Mouse (Mus musculus) forebrain, embryonic 13.5 days (tissue): ENCODE results near the gene Asb6. TPM values are rescaled to one million over a fixed set of nuclear protein-coding genes. Genes with fewer than 3 reads are reported as not detected.
A peak's percentile ranks its signal among the peaks of the same experiment; 100 is the strongest.

Experiments
- ATAC-seq: fragments of 200-750 bp; cut with Nextera tagmentation; 2 replicates; pipeline ENCODE4 v1.8.0; 2017
- H3K27ac ChIP-seq: fragments of 300-500 bp; sonication (generic); 2 replicates; pipeline ENCODE4 v1.5.1; 2015; ENCODE audit warnings: inconsistent platforms, mild to moderate bottlenecking, moderate library complexity
- H3K27me3 ChIP-seq: fragments of 300-500 bp; sonication (generic); 2 replicates; pipeline ENCODE4 v1.6.1; 2015; ENCODE audit warnings: mild to moderate bottlenecking, inconsistent platforms
- H3K36me3 ChIP-seq: fragments of 300-500 bp; sonication (generic); 2 replicates; pipeline ENCODE4 v1.6.1; 2015; ENCODE audit warnings: mild to moderate bottlenecking, inconsistent platforms; ENCODE audit not compliant: poor library complexity, severe bottlenecking
- H3K4me1 ChIP-seq: fragments of 300-500 bp; sonication (generic); 2 replicates; pipeline ENCODE4 v1.6.1; 2015; ENCODE audit warnings: inconsistent platforms
- H3K4me2 ChIP-seq: fragments of 300-500 bp; sonication (generic); 2 replicates; pipeline ENCODE4 v1.6.1; 2015; ENCODE audit warnings: inconsistent platforms, mild to moderate bottlenecking, moderate library complexity
- H3K4me3 ChIP-seq: fragments of 300-500 bp; sonication (generic); 2 replicates; pipeline ENCODE4 v1.5.1; 2015; ENCODE audit warnings: mild to moderate bottlenecking, inconsistent platforms
- H3K9ac ChIP-seq: fragments of 300-500 bp; sonication (generic); 2 replicates; pipeline ENCODE4 v1.6.1; 2015; ENCODE audit warnings: mild to moderate bottlenecking, inconsistent platforms
- H3K9me3 ChIP-seq: fragments of 300-500 bp; sonication (generic); replicated peaks from 2 replicates; pipeline ENCODE4 v1.6.1; 2016; ENCODE audit warnings: inconsistent platforms
- WGBS: fragments of 180-500 bp; shearing (Covaris S2); methylation state at CpG from one replicate; pipeline ENCODE4 v1.1.7; 2015; 5-methylcytosine and 5-hydroxymethylcytosine counted together
- polyA plus RNA-seq: library from polyadenylated mRNA; unstranded; fragments of >200 nt; fragmentation: Nextera tagmentation; extraction: Ambion mirVana; gene quantifications from 2 replicates; pipeline ENCODE4 v1.2.1, GENCODE M21; 2015

Asb6 gene
- polyA plus RNA-seq, 1 experiment from 2014 or later = 39.4 TPM

DNA sequence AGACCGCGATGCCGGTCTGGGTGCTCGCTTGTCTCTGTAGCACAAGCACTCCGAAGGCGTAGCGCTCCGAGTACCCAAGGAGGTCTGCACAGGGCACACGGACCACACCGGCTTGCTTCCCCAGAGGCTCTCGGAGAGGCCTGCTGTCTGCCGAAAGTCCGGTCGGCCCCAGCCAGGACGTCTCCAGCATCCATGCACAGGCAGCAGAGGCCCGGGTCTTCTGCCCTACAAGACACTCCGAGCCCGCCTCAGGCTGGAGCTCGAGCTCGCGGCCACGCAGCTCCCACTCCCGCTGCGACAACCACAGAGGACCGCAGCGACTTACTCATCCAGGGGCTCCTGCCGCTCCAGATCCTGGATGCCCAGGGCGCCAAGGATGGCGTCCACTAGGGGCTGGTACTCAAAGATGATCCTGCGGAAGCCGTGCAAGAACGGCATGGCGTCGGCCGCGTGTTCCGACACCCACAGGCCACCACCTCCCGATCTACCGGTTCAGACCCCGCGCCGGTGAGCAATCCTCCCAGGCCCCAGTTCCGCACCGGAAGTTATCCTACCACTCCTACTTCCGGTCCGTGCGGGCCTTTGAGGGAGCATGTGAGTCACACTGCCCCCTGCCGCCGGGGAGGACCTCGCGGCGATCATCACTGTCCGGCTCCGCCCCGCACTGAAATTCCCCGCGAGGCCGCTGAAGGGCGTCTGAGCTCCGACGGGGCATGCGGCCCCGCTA is 2.2 kb downstream of the Asb6 start:
- no peaks in the 10 kb centered on the region for H3K9me3 ChIP-seq
- peaks cover 37% of the 10 kb centered on the region for H3K36me3 ChIP-seq
- H3K9ac ChIP-seq = peak overlapping the region; percentile 88
- H3K27me3 ChIP-seq = no peaks in the 10 kb centered on the region
- peak overlapping the region; percentile 44; the same call in 1 of the 2 replicates for H3K27ac ChIP-seq
- peak; percentile 92 for ATAC-seq
- under 1% methylated on average over 63 of the region's 63 CpGs for WGBS
- peak overlapping the region; percentile 100 for H3K4me3 ChIP-seq
- peaks cover 24% of the 10 kb centered on the region for H3K4me1 ChIP-seq
- H3K4me2 ChIP-seq = peak overlapping the region; percentile 87

- Histone ChIP-seq H3K27me3 (no peaks in the 10 kb centered on the region), H3K4me3 (peak overlapping the region; percentile 100), H3K4me1 (peaks cover 29% of the 10 kb centered on the region), H3K4me2 (peak overlapping the region; percentile 87), H3K9ac (peak overlapping the region; percentile 88), H3K9me3 (no peaks in the 10 kb centered on the region), H3K36me3 (peaks cover 45% of the 10 kb centered on the region), H3K27ac (0 out of 2 replicates have a peak overlapping the region, but pooled peaks have one; percentile 44)
- WGBS = 38% methylated on average over 26 of the region's 26 CpGs
- ATAC-seq = no peak
Observed at GRCm38 (mm10) chr2:30826825-30827748, 3.0 kb downstream of the Asb6 start.

DNA sequence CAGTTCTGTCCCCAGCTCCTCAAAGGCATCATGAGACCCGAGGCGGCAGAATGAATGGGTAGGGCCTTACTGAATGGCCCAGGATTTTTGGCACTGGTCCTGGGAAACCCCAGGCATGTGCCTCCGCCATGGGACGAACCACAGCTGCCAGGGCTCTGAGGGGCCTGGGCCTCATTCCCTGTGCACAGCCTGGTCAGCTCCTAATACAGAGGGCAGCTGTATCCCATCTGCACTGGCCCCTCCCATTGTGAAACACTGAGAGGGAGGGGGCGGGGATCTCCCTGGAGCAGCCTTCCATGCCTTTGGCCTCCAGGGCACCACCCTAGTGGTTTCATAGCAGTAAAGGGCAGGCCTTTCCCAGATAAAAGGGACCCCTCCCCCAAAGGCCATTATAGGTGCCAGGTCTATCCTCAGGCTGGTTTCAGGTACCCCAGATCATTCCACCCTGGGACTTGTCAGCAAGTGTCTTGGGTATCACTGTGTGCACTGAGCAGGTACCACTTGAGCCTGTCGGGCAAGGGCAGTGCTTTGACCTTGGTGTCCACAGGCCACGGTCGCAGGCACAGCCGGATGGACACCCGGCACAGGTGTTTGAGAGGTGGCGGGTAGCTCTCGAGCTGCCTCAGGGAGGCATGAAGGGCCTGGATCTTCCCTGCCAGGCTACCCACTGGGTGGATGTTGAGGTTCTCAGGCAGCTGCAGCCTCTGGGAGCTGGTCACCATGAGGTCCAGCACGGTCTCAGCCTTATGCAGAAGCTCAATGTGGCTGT is 6.6 kb downstream of the Asb6 start:
- no peak for ATAC-seq
- Histone ChIP-seq H3K9me3 (0 out of 2 replicates have a peak, but pooled peaks cover 8% of the 10 kb centered on the region), H3K4me3 (no peak overlapping the region), H3K36me3 (peaks cover 79% of the 10 kb centered on the region), H3K4me2 (no peak overlapping the region), H3K9ac (peak overlapping the region; percentile 14; the same call in 1 of the 2 replicates), H3K27ac (peak overlapping the region; percentile 55), H3K27me3 (no peaks in the 10 kb centered on the region), H3K4me1 (peaks cover 29% of the 10 kb centered on the region)
- WGBS = 72% methylated on average over 13 of the region's 13 CpGs

- H3K9ac ChIP-seq = peak overlapping the region; percentile 26; the same call in 1 of the 2 replicates
- ATAC-seq = no peak
- H3K36me3 ChIP-seq = peaks cover 89% of the 10 kb centered on the region
- H3K9me3 ChIP-seq = 0 out of 2 replicates have a peak, but pooled peaks cover 8% of the 10 kb centered on the region
- peaks cover 27% of the 10 kb centered on the region for H3K4me1 ChIP-seq
- no peak overlapping the region for H3K4me3 ChIP-seq
- H3K27me3 ChIP-seq = no peaks in the 10 kb centered on the region
- H3K27ac ChIP-seq = 0 out of 2 replicates have a peak overlapping the region, but pooled peaks have one; percentile 28
- no peak overlapping the region for H3K4me2 ChIP-seq
- 94% methylated on average over 8 of the region's 8 CpGs for WGBS
Observed at GRCm38 (mm10) chr2:30822460-30822859, 7.7 kb downstream of the Asb6 start.

GRCm38 (mm10) chr2:30821073-30821472 is 9.1 kb downstream of the Asb6 start:
- Histone ChIP-seq H3K9me3 (0 out of 2 replicates have a peak, but pooled peaks cover 8% of the 10 kb centered on the region), H3K27me3 (no peaks in the 10 kb centered on the region), H3K36me3 (peaks cover 95% of the 10 kb centered on the region), H3K4me2 (no peak overlapping the region), H3K9ac (no peak overlapping the region), H3K4me1 (peaks cover 14% of the 10 kb centered on the region), H3K4me3 (no peak overlapping the region), H3K27ac (no peak overlapping the region)
- no peak for ATAC-seq
- WGBS = 96% methylated on average over 3 of the region's 3 CpGs

DNA sequence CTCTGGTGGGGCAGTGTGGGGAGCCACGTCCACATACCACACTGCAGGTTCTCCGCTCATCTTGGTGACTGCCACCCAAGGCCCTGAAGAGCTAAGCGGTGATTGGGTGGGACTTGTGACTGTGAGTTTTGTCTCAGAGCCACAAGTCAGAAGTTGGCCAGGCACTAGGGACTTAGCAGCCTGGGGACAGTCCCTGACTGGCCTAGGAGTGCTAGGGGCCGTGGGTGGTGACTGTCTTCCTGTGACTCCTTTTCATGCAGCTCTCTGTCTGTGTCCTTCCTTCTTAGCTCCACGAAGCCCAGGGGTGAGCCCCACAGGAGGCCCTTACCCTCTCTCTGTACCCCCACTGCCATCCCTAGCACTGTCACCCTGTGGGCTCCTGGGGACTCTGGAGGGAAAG is 10.3 kb downstream of the Asb6 start:
- 92% methylated on average over 5 of the region's 5 CpGs for WGBS
- H3K27ac ChIP-seq = no peak overlapping the region
- no peak for ATAC-seq
- H3K36me3 ChIP-seq = peaks cover 95% of the 10 kb centered on the region
- no peaks in the 10 kb centered on the region for H3K27me3 ChIP-seq
- no peak overlapping the region for H3K9ac ChIP-seq
- H3K9me3 ChIP-seq = 0 out of 2 replicates have a peak, but pooled peaks cover 8% of the 10 kb centered on the region
- H3K4me2 ChIP-seq = no peak overlapping the region
- H3K4me3 ChIP-seq = no peak overlapping the region
- H3K4me1 ChIP-seq = peaks cover 14% of the 10 kb centered on the region

- Histone ChIP-seq H3K36me3 (peaks cover 92% of the 10 kb centered on the region), H3K9ac (no peak overlapping the region), H3K4me3 (no peak overlapping the region), H3K4me1 (no peaks in the 10 kb centered on the region), H3K27ac (no peak overlapping the region), H3K4me2 (no peak overlapping the region), H3K9me3 (0 out of 2 replicates have a peak, but pooled peaks cover 8% of the 10 kb centered on the region), H3K27me3 (no peaks in the 10 kb centered on the region)
- ATAC-seq = no peak
- WGBS = 91% methylated on average over 1 of the region's 1 CpGs
Observed at GRCm38 (mm10) chr2:30816383-30816782, 13.8 kb downstream of the Asb6 start.

DNA sequence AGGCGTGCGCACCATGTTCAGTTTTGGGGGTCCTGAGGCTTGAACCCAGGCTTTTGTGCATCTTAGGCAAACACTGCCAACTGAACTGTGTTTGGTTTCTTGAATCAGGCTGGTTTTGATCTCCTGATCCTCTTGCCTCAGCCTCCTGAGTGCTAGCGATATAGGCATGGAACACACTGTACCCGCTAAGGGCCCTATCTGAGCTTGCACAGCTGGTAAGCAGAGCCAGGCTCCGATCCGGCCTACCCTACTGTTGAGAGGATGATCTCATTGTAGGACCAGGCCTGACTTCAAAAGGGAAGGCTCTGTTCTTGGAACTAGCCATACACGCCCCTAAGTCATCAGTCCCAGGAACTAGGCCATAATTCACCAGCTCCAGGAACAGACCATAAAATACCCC is 19.6 kb downstream of the Asb6 start:
- Histone ChIP-seq H3K4me3 (no peak overlapping the region), H3K36me3 (peaks cover 37% of the 10 kb centered on the region), H3K4me2 (no peak overlapping the region), H3K27ac (no peak overlapping the region), H3K9ac (no peak overlapping the region), H3K27me3 (no peaks in the 10 kb centered on the region), H3K9me3 (no peaks in the 10 kb centered on the region), H3K4me1 (peaks cover 34% of the 10 kb centered on the region)
- ATAC-seq = no peak
- 90% methylated on average over 7 of the region's 7 CpGs for WGBS

DNA sequence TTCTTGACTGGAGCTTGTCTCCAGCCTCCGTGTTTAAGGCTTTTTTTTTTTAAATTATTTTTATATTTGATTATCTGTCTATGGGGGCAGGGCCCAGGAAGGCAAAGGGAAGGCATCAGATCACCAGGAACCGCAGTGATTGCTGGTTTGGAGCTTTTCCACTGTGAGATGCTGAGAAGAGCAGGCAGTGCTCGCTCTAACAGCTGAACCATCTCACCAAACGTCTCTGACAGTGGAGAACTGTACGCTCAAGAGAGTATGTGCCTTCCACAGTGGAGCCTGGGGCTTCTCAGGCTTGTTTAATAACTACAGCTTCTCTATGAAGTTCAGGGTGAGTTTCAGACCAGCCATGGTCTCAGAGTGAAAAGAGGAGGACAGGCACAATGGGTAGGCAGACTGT is 20.6 kb downstream of the Asb6 start:
- H3K27me3 ChIP-seq = no peaks in the 10 kb centered on the region
- peaks cover 27% of the 10 kb centered on the region for H3K36me3 ChIP-seq
- peak overlapping the region; percentile 48; the same call in 1 of the 2 replicates for H3K9ac ChIP-seq
- 0 out of 2 replicates have a peak overlapping the region, but pooled peaks have one; percentile 9 for H3K4me3 ChIP-seq
- ATAC-seq = no peak
- H3K27ac ChIP-seq = no peak overlapping the region
- peaks cover 34% of the 10 kb centered on the region for H3K4me1 ChIP-seq
- 92% methylated on average over 5 of the region's 5 CpGs for WGBS
- H3K4me2 ChIP-seq = peak overlapping the region; percentile 94
- H3K9me3 ChIP-seq = no peaks in the 10 kb centered on the region

DNA sequence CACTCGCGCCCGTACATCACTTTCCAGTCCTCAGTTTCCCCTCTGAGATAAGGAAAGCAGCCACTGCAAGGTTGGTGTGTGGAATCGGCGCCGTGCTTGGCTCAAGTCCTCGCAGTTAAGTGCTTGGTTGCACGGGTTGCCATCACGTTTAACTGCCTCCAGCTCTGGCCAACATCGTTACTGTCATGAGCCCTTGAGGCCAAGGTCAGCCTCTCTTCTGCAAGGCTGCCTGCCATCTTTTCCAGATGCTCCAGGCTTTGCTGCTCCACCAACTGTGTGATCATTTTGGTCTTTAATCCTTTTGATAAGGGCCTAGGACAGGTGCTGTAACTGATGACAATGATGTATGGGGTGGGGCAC is 21.9 kb downstream of the Asb6 start:
- H3K4me1 ChIP-seq = peaks cover 34% of the 10 kb centered on the region
- H3K4me2 ChIP-seq = peak overlapping the region; percentile 94
- no peaks in the 10 kb centered on the region for H3K9me3 ChIP-seq
- H3K27me3 ChIP-seq = peaks cover 2% of the 10 kb centered on the region; the same call in 1 of the 2 replicates
- H3K36me3 ChIP-seq = peaks cover 14% of the 10 kb centered on the region
- H3K9ac ChIP-seq = peak overlapping the region; percentile 97
- peak overlapping the region; percentile 82 for H3K4me3 ChIP-seq
- 5% methylated on average over 10 of the region's 10 CpGs for WGBS
- peak overlapping the region; percentile 78 for H3K27ac ChIP-seq
- no peak for ATAC-seq

DNA sequence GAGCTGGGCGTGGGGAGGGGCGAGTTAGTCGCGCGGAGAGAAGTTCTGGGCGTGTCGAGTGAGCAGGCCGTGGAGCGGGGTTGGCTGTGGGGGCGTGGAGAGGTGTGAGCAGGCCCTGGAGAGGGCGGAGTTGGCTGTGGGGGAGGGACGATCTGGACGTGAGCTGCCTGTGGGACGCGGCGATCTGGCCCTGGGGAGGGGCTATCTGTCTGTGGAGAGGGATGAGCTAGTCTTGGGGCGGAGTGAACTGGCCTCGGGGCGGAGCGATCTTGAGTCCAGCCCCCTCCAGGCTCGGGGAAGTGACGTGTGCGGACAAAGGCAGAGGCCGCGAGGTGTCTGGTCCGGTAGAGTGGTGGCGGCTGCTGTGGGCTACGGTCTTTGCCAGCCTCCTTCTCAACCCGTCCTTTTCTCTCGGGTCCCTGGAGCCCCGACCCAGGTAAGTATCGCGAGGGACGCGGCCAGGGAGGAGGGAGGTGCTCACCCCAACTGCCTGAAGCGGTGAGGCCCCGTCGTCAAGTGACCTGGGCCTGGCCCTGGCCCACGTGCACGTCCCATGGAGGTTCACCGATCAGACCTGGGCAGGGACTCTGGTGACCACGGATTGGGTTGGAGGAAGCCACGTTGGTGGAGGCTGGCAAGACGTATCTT is 22.4 kb downstream of the Asb6 start, which contains the start of gene Ntmt1:
TSS of gene Ntmt1 (plus strand) at position 179 of the 648 bp plus-strand sequence.
- Histone ChIP-seq H3K36me3 (peaks cover 9% of the 10 kb centered on the region), H3K4me3 (peak within 1 kb of the TSS; percentile 82), H3K4me2 (peak within 1 kb of the TSS; percentile 94), H3K9me3 (no peaks in the 10 kb centered on the region), H3K4me1 (peaks cover 34% of the 10 kb centered on the region), H3K27ac (peak within 1 kb of the TSS; percentile 78), H3K27me3 (peaks cover 8% of the 10 kb centered on the region), H3K9ac (peak within 1 kb of the TSS; percentile 97)
- ATAC-seq = peak; percentile 96
- under 1% methylated on average over 42 of the region's 44 CpGs for WGBS
